Mouse (Mus musculus) cortical plate, adult 2 months (tissue): ENCODE results near the gene Plxna4.

Source experiments
- CTCF ChIP-seq: fragments of 200-500 bp; IDR thresholded peaks from 2 replicates; pipeline ENCODE4 v1.5.1; 2011; ENCODE audit warnings: mild to moderate bottlenecking, control low read depth, low read length; ENCODE audit not compliant: insufficient read depth; ENCODE audit errors: extremely low read depth
- POLR2A ChIP-seq: fragments of 200-500 bp; IDR thresholded peaks from 2 replicates; pipeline ENCODE4 v1.6.1; 2011; ENCODE audit warnings: mild to moderate bottlenecking, low read length, control low read depth; ENCODE audit not compliant: insufficient read depth; ENCODE audit errors: extremely low read depth

DNA sequence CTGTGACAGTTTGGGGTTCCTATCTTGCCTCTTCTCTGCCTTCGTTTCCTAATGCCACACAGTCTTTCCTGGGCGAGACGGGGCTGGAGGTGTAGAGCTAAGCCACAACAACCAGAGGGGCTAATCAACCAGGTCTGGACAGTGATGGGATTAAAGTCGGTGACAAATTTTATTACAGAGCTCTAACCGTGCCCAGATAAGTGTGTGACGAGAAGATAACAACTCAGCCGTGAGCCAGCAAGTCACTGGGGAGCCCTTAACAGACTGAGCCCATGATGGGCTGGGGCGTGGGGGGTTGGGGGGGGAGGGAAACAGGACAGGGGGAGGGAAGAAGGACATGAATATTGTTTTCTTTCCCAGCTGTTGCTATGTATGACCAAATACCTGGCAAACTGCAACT, 123.4 kb downstream of the Plxna4 start:
- TF ChIP-seq CTCF = no peak
- TF ChIP-seq POLR2A = no peak
